Mouse (Mus musculus) G1E (cell line): ENCODE data around the gene Vwce. TPM values are rescaled to one million over a fixed set of nuclear protein-coding genes. Genes with fewer than 3 reads are reported as not detected.

Source experiments
- ATAC-seq: 2 replicates; pipeline ENCODE4 v1.8.0; 2016; ENCODE audit warnings: mild to moderate bottlenecking; ENCODE audit not compliant: insufficient number of reproducible peaks, poor library complexity, low FRiP score, severe bottlenecking; ENCODE audit errors: extremely low read depth
- DNase-seq: peaks from one replicate; pipeline ENCODE4 v3.0.0; 2012; ENCODE audit warnings: low spot score
- H3K27me3 ChIP-seq: 2 replicates; pipeline ENCODE4 v1.6.1; 2012; ENCODE audit warnings: mild to moderate bottlenecking, low read length, inconsistent platforms; ENCODE audit not compliant: insufficient read depth
- H3K36me3 ChIP-seq: replicated peaks from 2 replicates; pipeline ENCODE3; 2012; ENCODE audit warnings: mild to moderate bottlenecking, inconsistent platforms
- H3K4me1 ChIP-seq: 2 replicates; pipeline ENCODE4 v1.6.1; 2012; ENCODE audit warnings: low read depth, low read length, inconsistent platforms, mixed read lengths; ENCODE audit not compliant: insufficient read depth
- H3K4me3 ChIP-seq: 2 replicates; pipeline ENCODE4 v1.5.1; 2012; ENCODE audit warnings: low read depth, mild to moderate bottlenecking, inconsistent platforms, low read length, moderate library complexity, mixed read lengths
- H3K9me3 ChIP-seq: replicated peaks from 2 replicates; pipeline ENCODE4 v1.6.1; 2012; ENCODE audit warnings: inconsistent platforms
- CTCF ChIP-seq: IDR thresholded peaks from 2 replicates; pipeline ENCODE4 v1.5.1; 2012; ENCODE audit warnings: low read depth, low read length, inconsistent platforms, mixed read lengths
- GATA1 ChIP-seq: IDR thresholded peaks from 2 replicates; pipeline ENCODE4 v1.6.1; 2012; ENCODE audit warnings: borderline replicate concordance, low read length, inconsistent platforms, mixed read lengths
- GATA2 ChIP-seq: IDR thresholded peaks from 2 replicates; pipeline ENCODE4 v1.6.1; 2012; ENCODE audit warnings: low read depth, low read length, inconsistent platforms, borderline replicate concordance
- POLR2AphosphoS5 ChIP-seq: IDR thresholded peaks from 2 replicates; pipeline ENCODE4 v1.6.1; 2012; ENCODE audit warnings: low read depth, low read length, inconsistent platforms; ENCODE audit not compliant: insufficient replicate concordance
- TAL1 ChIP-seq: conservative IDR thresholded peaks from 2 replicates; pipeline ENCODE4 v1.6.1; 2012; ENCODE audit warnings: low read depth, low read length, inconsistent platforms, mixed read lengths
- polyA plus RNA-seq: library from polyadenylated mRNA; stranded (reverse); fragments of >175 nt; gene quantifications from 2 replicates; pipeline ENCODE4 v1.2.3, GENCODE M21; 2012
- total RNA-seq, 2 experiments: library from RNA; stranded (forward) in 1 of 2; stranded (reverse) in 1 of 2; fragments of 200-1000 nt in 1 of 2; fragments of >200 nt in 1 of 2; fragmentation: Nextera tagmentation in 1 of 2; gene quantifications; 2 replicates each; pipeline ENCODE4 v1.2.3; 2014 to 2017

Gene Vwce
- total and polyA plus RNA-seq, 3 experiments, result 0.16 to 1.4 (median 0.24) TPM

DNA sequence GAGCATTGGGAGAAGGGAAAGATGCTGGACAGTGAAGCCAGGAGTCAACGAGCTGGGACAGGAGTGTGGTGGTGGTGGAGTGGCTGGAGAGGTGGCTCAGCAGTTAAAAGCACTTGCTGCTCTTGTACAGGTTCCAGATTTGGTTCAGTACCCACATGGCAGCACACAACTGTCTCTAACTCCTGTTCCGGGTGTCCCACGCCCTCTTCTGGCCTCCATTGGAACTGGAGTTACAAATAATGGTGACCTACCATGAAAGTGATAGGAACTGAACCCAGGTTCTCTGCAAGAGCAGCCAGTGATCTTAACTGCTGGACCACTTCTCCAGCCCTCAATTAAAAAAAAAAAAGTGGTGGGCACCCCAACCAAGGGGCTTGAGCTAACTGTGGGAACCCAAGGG is 35.8 kb upstream of the Vwce start:
- DNase-seq (no peak), ATAC-seq (no peak)
- no peak; the same call in 1 of the 2 replicates for TF ChIP-seq CTCF
- no peak for TF ChIP-seq TAL1
- TF ChIP-seq GATA2, result no peak
- no peak for TF ChIP-seq GATA1
- TF ChIP-seq POLR2AphosphoS5, result no peak
- Histone ChIP-seq H3K36me3 (peaks cover 83% of the 10 kb centered on the region), H3K9me3 (no peaks in the 10 kb centered on the region), H3K4me1 (peaks cover 16% of the 10 kb centered on the region), H3K27me3 (no peaks in the 10 kb centered on the region), H3K4me3 (no peak overlapping the region)

DNA sequence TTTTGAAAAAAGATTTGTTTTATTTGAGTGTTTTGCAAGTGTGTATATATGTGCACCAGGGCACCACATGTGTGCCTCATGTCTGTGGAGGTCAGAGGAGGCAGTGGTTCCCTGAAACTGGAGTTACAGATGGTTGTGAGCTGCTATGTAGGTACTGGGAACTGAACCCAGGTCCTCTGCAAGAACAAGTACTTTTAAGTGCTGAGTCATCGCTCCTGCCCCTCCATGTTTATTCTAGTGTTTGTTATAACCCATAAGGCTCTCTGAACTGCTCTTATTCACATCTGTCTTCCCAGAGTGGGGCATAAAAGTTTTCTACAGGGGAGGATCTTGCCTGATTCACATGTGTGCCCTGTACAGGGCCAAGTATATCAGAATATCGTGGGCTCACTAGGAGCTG is 34.4 kb upstream of the Vwce start:
- no peak for TF ChIP-seq CTCF
- TF ChIP-seq GATA2, result no peak
- TF ChIP-seq POLR2AphosphoS5, result no peak
- TF ChIP-seq TAL1, result no peak
- H3K4me1 ChIP-seq, result peaks cover 31% of the 10 kb centered on the region
- H3K9me3 ChIP-seq, result no peaks in the 10 kb centered on the region
- DNase-seq, result no peak
- ATAC-seq, result no peak
- no peak overlapping the region for H3K4me3 ChIP-seq
- peaks cover 70% of the 10 kb centered on the region for H3K36me3 ChIP-seq
- H3K27me3 ChIP-seq, result no peaks in the 10 kb centered on the region

DNA sequence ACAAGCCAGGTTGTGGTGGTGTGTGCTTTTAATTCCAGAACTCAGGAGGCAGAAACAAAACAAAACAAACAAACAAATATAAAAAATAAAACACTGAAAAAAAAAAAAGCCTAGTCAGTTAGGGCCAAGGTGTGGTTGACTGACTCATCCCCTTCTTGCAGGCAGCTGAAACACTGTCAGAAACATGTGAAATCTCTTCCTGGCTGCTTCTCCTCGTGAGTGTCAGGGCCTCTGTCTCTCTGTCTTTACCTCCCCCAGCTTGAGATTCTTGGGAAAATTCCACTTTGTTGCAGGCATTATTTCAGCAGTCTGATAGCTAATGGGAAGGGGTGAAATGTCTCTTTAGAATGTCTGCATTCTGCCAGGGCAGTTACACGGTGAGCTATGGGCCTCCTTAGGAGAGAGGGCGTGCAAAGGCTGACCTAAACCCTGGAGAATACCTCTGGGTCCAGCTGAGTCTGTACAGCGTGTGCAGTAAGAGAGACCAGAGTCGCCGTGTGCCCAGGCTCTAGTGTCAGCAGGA is 31.7 kb upstream of the Vwce start:
- TF ChIP-seq POLR2AphosphoS5 (no peak), TAL1 (no peak), GATA2 (no peak), CTCF (no peak), GATA1 (no peak)
- Histone ChIP-seq H3K9me3 (no peaks in the 10 kb centered on the region), H3K36me3 (peaks cover 51% of the 10 kb centered on the region), H3K4me3 (peak overlapping the region; percentile 52; the same call in 1 of the 2 replicates), H3K4me1 (peaks cover 42% of the 10 kb centered on the region), H3K27me3 (no peaks in the 10 kb centered on the region)
- no peak for DNase-seq
- no peak for ATAC-seq

DNA sequence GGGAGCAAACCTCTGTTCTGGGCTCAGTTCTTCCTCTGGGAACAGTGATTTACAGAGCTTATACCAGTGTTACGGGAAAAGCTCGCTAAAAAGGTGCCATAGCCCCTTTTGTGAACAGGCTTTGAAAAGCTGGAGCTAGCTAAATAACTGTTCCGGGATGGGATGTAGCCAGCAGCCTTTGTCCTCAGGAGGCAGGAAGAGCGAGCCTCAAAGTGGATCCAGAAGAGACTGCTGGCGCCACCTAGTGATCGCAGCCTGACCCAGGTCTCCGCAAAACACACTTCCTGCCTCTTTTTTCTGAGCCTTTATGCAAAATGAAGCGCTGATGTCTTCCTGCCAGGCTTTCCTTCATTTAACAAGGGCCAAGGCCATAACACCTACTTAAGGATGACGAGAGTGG is 31.2 kb upstream of the Vwce start:
- peak; percentile 67 for DNase-seq
- peak; percentile 35; the same call in 1 of the 2 replicates for ATAC-seq
- TF ChIP-seq GATA1 (no peak), TAL1 (no peak), GATA2 (no peak), CTCF (peak; percentile 65; the same call in 1 of the 2 replicates)
- H3K4me1 ChIP-seq, result peaks cover 46% of the 10 kb centered on the region
- no peaks in the 10 kb centered on the region for H3K27me3 ChIP-seq
- no peaks in the 10 kb centered on the region for H3K9me3 ChIP-seq
- peak overlapping the region; percentile 52; the same call in 1 of the 2 replicates for H3K4me3 ChIP-seq
- peaks cover 52% of the 10 kb centered on the region for H3K36me3 ChIP-seq

DNA sequence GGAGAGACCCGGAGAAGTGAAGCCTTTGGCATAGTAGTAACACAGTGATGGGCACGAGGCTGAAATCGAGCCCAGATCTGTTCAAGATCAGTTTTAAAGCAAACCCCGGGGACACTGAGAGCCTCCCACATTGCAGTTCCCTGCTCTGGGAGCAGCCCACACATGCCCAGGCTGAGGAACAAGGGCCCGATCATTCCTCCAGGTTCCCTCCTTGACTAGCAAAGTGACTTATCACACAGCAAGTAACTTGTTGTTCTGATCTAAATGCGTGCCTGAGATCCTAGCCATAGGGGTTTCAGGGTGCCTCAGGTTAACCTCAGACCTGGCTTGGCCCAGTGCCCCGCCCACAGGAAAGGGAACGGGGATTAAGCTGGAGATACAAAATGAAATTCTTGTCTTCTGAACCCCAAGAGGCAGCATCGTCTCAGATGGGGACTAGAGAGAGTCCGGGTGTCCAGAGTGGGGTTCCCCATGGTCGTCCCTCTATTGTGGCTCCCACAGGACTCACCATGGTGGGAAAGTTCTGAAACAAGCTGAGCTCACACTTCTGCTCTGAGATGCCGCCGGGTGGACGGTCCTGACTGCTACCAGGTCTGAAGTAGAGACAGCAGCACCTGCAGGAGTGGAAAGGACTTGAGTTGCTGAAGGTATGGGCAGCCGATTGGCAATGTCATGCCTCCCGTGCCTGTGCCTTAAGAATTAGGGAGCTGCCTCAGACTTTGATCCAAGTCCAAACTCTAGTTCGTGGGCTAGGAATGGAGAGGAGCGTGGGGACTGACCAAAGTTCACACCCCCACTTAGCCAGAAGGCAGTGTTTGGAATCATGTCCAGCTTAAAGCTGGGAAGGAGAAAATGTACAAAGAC is 30.1 kb upstream of the Vwce start:
- ATAC-seq (no peak), DNase-seq (no peak)
- Histone ChIP-seq H3K4me3 (peak overlapping the region; percentile 36; the same call in 1 of the 2 replicates), H3K4me1 (peaks cover 55% of the 10 kb centered on the region), H3K36me3 (peaks cover 52% of the 10 kb centered on the region), H3K9me3 (no peaks in the 10 kb centered on the region), H3K27me3 (no peaks in the 10 kb centered on the region)
- no peak for TF ChIP-seq TAL1
- TF ChIP-seq CTCF, result no peak
- TF ChIP-seq GATA2, result no peak
- TF ChIP-seq POLR2AphosphoS5, result no peak
- no peak for TF ChIP-seq GATA1

DNA sequence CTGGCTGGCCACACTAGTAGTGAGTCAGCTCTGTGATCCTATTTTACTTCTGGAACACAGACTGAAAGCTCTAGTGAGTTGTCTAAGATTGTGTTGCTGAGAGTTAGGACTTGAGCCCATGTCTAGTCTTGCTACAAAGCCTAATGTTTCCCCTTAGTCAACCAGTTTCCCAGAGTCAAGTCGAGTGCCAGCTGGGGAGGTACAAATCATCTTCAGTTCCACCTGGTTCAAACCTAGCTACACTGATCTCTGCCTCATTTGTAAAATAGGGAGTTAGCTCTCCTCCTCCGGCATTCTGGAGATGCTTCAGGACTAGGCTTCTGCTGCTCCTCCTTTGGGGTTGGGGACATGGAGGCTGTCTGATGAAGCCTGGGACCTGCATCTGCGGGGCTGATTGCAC is 29.5 kb upstream of the Vwce start:
- H3K4me3 ChIP-seq, result peak overlapping the region; percentile 90
- TF ChIP-seq POLR2AphosphoS5, result no peak
- no peak for TF ChIP-seq TAL1
- no peak for TF ChIP-seq GATA1
- no peak for TF ChIP-seq GATA2
- no peak for TF ChIP-seq CTCF
- DNase-seq, result no peak
- peaks cover 52% of the 10 kb centered on the region for H3K36me3 ChIP-seq
- H3K27me3 ChIP-seq, result no peaks in the 10 kb centered on the region
- H3K9me3 ChIP-seq, result no peaks in the 10 kb centered on the region
- H3K4me1 ChIP-seq, result peaks cover 58% of the 10 kb centered on the region
- ATAC-seq, result no peak
